Mouse (Mus musculus): ENCODE measurements at regions not wholly inside any gene's neighbourhood (a gene's known extent, or its start where the extent isn't known, plus 50 kb on each side); places are given as distances from the start of the nearest gene placed in this dataset.
"Not testable (repeated sequence)": the region's sequence is repeated elsewhere in the genome, so short reads cannot be mapped to it uniquely, and the experiment has no call there.

GRCm38 (mm10) chr13:44476901-44477300 is 252.4 kb upstream of the Jarid2 start:
- no peaks in the 10 kb centered on the region for H3K9me3 ChIP-seq
- no peak for ATAC-seq (ENCODE audit: low read depth)

GRCm38 (mm10) chr13:44480128-44480527 is 249.1 kb upstream of the Jarid2 start:
- ATAC-seq (ENCODE audit: low read depth): no peak

More at GRCm38 (mm10) chr13:44476901-44477300, 252.4 kb upstream of the Jarid2 start:
- Histone ChIP-seq H3K4me3 (no peak overlapping the region), H3K27me3 (0 out of 2 replicates have a peak, but pooled peaks cover 2% of the 10 kb centered on the region), H3K36me3 (no peaks in the 10 kb centered on the region), H3K27ac (replicated peaks) (no peak overlapping the region), H3K9ac (no peak overlapping the region), H3K4me1 (replicated peaks) (peaks cover 16% of the 10 kb centered on the region), H3K4me2 (no peak overlapping the region)
- 47% methylated on average over 8 of the region's 8 CpGs for WGBS

GRCm38 (mm10) chr13:44482661-44483060 is 246.6 kb upstream of the Jarid2 start:
- H3K27me3 ChIP-seq: 0 out of 2 replicates have a peak, but pooled peaks cover 2% of the 10 kb centered on the region
- no peaks in the 10 kb centered on the region for H3K4me1 ChIP-seq (replicated peaks)
- H3K4me2 ChIP-seq: no peak overlapping the region
- no peaks in the 10 kb centered on the region for H3K36me3 ChIP-seq
- H3K9me3 ChIP-seq: no peaks in the 10 kb centered on the region
- no peak overlapping the region for H3K4me3 ChIP-seq
- 88% methylated on average over 7 of the region's 7 CpGs for WGBS
- no peak overlapping the region for H3K9ac ChIP-seq
- no peak overlapping the region for H3K27ac ChIP-seq (replicated peaks)
- no peak for ATAC-seq (ENCODE audit: low read depth)

More at GRCm38 (mm10) chr13:44480128-44480527, 249.1 kb upstream of the Jarid2 start:
- Histone ChIP-seq H3K4me1 (replicated peaks) (no peaks in the 10 kb centered on the region), H3K36me3 (no peaks in the 10 kb centered on the region), H3K9ac (no peak overlapping the region), H3K9me3 (no peaks in the 10 kb centered on the region), H3K27me3 (0 out of 2 replicates have a peak, but pooled peaks cover 2% of the 10 kb centered on the region), H3K27ac (replicated peaks) (no peak overlapping the region), H3K4me3 (no peak overlapping the region), H3K4me2 (no peak overlapping the region)
- 83% methylated on average over 7 of the region's 7 CpGs for WGBS

- Histone ChIP-seq H3K27ac (replicated peaks) (no peak overlapping the region), H3K9me3 (no peaks in the 10 kb centered on the region), H3K4me1 (replicated peaks) (no peaks in the 10 kb centered on the region), H3K4me2 (no peak overlapping the region), H3K9ac (no peak overlapping the region), H3K27me3 (0 out of 2 replicates have a peak, but pooled peaks cover 2% of the 10 kb centered on the region), H3K4me3 (no peak overlapping the region), H3K36me3 (no peaks in the 10 kb centered on the region)
- no peak for ATAC-seq (ENCODE audit: low read depth)
- 78% methylated on average over 14 of the region's 14 CpGs for WGBS
Measured at GRCm38 (mm10) chr13:44484582-44485329, 244.5 kb upstream of the Jarid2 start.

GRCm38 (mm10) chr13:44490935-44491465 is 238.3 kb upstream of the Jarid2 start:
- no peak overlapping the region for H3K4me3 ChIP-seq
- no peak overlapping the region for H3K9ac ChIP-seq
- no peak overlapping the region for H3K27ac ChIP-seq (replicated peaks)
- H3K27me3 ChIP-seq: no peaks in the 10 kb centered on the region
- H3K9me3 ChIP-seq: no peaks in the 10 kb centered on the region
- peaks cover 20% of the 10 kb centered on the region for H3K4me1 ChIP-seq (replicated peaks)
- no peak overlapping the region for H3K4me2 ChIP-seq
- no peaks in the 10 kb centered on the region for H3K36me3 ChIP-seq
- WGBS: 74% methylated on average over 4 of the region's 4 CpGs
- no peak for ATAC-seq (ENCODE audit: low read depth)

GRCm38 (mm10) chr13:44493884-44494283 is 235.4 kb upstream of the Jarid2 start:
- no peaks in the 10 kb centered on the region for H3K36me3 ChIP-seq
- no peaks in the 10 kb centered on the region for H3K9me3 ChIP-seq
- H3K4me3 ChIP-seq: no peak overlapping the region
- no peaks in the 10 kb centered on the region for H3K27me3 ChIP-seq
- no peak overlapping the region for H3K27ac ChIP-seq (replicated peaks)
- H3K4me2 ChIP-seq: no peak overlapping the region
- no peak for ATAC-seq (ENCODE audit: low read depth)
- peaks cover 29% of the 10 kb centered on the region for H3K4me1 ChIP-seq (replicated peaks)
- 74% methylated on average over 3 of the region's 3 CpGs for WGBS
- no peak overlapping the region for H3K9ac ChIP-seq

GRCm38 (mm10) chr13:44495450-44495849 is 233.8 kb upstream of the Jarid2 start:
- H3K4me1 ChIP-seq (replicated peaks): peaks cover 29% of the 10 kb centered on the region
- H3K36me3 ChIP-seq: no peaks in the 10 kb centered on the region
- WGBS: 64% methylated on average over 10 of the region's 10 CpGs
- H3K27ac ChIP-seq (replicated peaks): no peak overlapping the region
- ATAC-seq (ENCODE audit: low read depth): no peak
- H3K9me3 ChIP-seq: no peaks in the 10 kb centered on the region
- H3K4me2 ChIP-seq: no peak overlapping the region
- no peaks in the 10 kb centered on the region for H3K27me3 ChIP-seq
- no peak overlapping the region for H3K9ac ChIP-seq
- H3K4me3 ChIP-seq: no peak overlapping the region

- WGBS: 32% methylated on average over 9 of the region's 9 CpGs
Measured at GRCm38 (mm10) chr13:44496596-44496995, 232.7 kb upstream of the Jarid2 start.

GRCm38 (mm10) chr13:44500896-44501295 is 228.4 kb upstream of the Jarid2 start:
- peaks cover 17% of the 10 kb centered on the region for H3K4me1 ChIP-seq (replicated peaks)
- not testable (repeated sequence) for H3K27me3 ChIP-seq; H3K27ac ChIP-seq (replicated peaks); H3K36me3 ChIP-seq; H3K4me2 ChIP-seq; H3K4me3 ChIP-seq; H3K9me3 ChIP-seq; H3K9ac ChIP-seq; ATAC-seq (ENCODE audit: low read depth)
- 91% methylated on average over 5 of the region's 5 CpGs for WGBS

More at GRCm38 (mm10) chr13:44496596-44496995, 232.7 kb upstream of the Jarid2 start:
- no peak overlapping the region for H3K27ac ChIP-seq (replicated peaks)
- H3K4me1 ChIP-seq (replicated peaks): peaks cover 25% of the 10 kb centered on the region
- H3K9ac ChIP-seq: no peak overlapping the region
- no peak for ATAC-seq (ENCODE audit: low read depth)
- no peak overlapping the region for H3K4me2 ChIP-seq
- no peak overlapping the region for H3K4me3 ChIP-seq
- H3K27me3 ChIP-seq: no peaks in the 10 kb centered on the region
- no peaks in the 10 kb centered on the region for H3K36me3 ChIP-seq
- H3K9me3 ChIP-seq: no peaks in the 10 kb centered on the region

- Histone ChIP-seq H3K4me2 (no peak overlapping the region), H3K9ac (no peak overlapping the region), H3K9me3 (no peaks in the 10 kb centered on the region), H3K27ac (replicated peaks) (no peak overlapping the region; the same call in 1 of the 2 replicates), H3K27me3 (0 out of 2 replicates have a peak, but pooled peaks cover 5% of the 10 kb centered on the region), H3K4me3 (no peak overlapping the region), H3K36me3 (no peaks in the 10 kb centered on the region), H3K4me1 (replicated peaks) (peaks cover 7% of the 10 kb centered on the region)
- WGBS: 72% methylated on average over 5 of the region's 5 CpGs
- no peak for ATAC-seq (ENCODE audit: low read depth)
Measured at GRCm38 (mm10) chr13:44501777-44502321, 227.4 kb upstream of the Jarid2 start.

- no peak for ATAC-seq (ENCODE audit: low read depth)
- H3K27me3 ChIP-seq: peaks cover 9% of the 10 kb centered on the region; the same call in 1 of the 2 replicates
- no peaks in the 10 kb centered on the region for H3K36me3 ChIP-seq
- H3K9me3 ChIP-seq: no peaks in the 10 kb centered on the region
- H3K4me3 ChIP-seq: no peak overlapping the region
- peaks cover 7% of the 10 kb centered on the region for H3K4me1 ChIP-seq (replicated peaks)
- no peak overlapping the region for H3K9ac ChIP-seq
- H3K4me2 ChIP-seq: no peak overlapping the region
- 80% methylated on average over 10 of the region's 10 CpGs for WGBS
- H3K27ac ChIP-seq (replicated peaks): no peak overlapping the region
Measured at GRCm38 (mm10) chr13:44502612-44503256, 226.5 kb upstream of the Jarid2 start.
